Mouse (Mus musculus) ES-Bruce4 (cell line): Measurements from ENCODE around the gene Depdc1b.

Experiments
- CTCF ChIP-seq: IDR thresholded peaks from one replicate; pipeline ENCODE4 v1.8.1; 2011; ENCODE audit warnings: low read depth, low read length
- POLR2A ChIP-seq: IDR thresholded peaks from one replicate; pipeline ENCODE4 v1.8.1; 2011; ENCODE audit warnings: low read length; ENCODE audit not compliant: insufficient read depth

DNA sequence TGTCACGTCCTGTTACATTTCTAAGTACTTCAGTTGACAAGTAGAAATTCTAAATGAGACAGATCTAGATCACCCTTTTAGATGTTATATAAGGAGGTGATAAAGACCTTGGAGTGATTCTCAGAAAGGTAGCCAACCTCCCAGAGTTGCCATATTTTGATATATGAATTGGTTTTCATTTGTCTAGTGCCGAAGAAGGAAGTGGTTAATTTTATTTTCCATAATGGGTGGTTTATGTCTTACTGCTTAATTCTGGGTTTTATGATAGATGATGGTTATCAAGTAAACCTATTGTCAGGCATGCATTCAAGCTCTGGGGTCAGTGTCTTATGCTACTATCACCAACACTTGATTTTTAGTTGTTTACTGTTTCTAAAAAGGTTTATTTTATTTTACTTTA lies 135.0 kb downstream of the Depdc1b start:
- TF ChIP-seq POLR2A (no peak), CTCF (no peak)
